Mouse (Mus musculus) c-Kit-positive CD71-positive TER-119-positive erythroid progenitor cells, embryonic 14.5 days (primary cell): ENCODE results near the gene Srsf2.
"Not testable (repeated sequence)": the region's sequence is repeated elsewhere in the genome, so short reads cannot be mapped to it uniquely, and the experiment has no call there.

Experiments
- DNase-seq: peaks from one replicate; pipeline ENCODE4 v3.0.0-alpha.2; 2013; ENCODE audit warnings: low spot score

The Srsf2 gene

DNA sequence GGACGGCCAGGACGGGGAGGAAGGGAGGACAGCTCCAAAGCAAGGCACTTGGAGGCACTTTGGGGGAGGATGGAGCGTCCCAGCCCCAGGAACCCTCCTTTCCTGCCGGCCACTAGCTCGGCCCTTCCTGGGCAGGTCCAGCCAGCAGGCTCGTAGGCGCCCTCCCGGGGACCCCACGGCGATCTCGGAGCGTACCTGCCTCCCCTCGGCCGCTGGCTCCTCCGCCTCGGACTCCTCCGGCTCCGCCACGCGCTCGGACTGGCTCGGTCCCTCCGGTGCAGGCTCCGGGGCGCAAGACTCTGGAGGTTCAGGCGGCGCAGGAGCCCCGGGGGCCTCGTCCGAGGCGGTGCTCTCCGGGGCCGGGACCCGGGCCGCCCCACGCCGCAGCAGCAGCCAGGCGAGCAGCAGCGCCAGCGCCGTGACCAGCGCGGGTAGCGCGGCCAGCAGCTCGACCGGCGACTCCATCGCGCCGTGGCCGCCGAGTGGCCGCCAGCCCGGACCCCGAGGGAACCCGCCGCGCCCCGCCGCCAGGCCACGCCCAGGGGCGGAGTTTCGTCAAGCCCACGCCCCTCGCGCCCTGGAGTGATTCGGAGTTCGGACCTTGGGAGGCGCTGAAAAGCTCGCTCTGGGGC lies 25.2 kb downstream of the Srsf2 start, which contains the start of gene Mxra7:
Gene Mxra7, minus strand, starts transcription at position 513 of the 632 bp plus-strand sequence.
- DNase-seq = no peak

DNA sequence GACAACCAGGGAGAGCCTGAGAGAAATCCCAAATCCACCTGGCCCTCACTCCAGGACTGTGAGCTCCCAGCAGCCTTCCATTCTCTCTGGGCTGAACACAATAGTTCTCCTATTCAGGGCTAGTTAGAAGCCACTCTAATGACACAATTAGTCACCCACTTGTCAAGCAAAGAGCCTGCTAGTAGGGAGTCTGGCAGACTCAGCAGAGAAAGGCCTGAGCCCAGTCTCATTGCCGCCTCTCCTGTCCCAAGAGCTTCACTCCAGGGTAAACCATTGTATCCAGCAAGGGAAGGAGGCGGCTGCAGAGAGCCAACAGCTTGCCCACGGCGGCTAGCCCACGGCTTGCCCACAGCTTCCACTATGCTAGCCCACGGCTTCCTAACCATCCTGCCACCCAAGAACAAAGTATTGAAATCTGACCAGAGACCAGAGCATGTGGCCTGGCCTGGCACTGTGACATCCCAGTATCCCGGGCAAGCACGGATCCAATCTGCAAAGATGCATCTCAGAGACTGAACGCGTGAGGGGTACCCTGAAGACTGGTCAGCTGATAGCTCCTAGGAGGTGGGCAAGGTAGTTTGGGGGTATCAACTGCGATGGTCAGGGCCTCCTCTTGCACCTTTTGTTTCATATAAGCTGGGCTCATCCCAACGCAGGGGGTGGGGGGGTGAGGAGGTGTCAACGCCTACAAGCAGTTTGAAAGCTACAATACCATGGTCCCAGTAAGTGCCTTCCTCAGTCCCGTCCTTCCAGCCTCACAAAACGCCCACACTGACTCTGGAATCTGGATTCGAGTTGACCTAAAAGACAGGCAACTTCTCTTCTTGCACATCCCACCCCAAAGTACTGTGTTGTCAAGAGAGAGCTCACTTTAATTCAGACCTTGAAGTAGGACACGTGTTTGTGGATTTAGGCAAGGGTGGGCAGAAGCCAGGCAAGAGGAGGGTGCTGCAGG lies 26.1 kb downstream of the Srsf2 start:
- DNase-seq = no peak

DNA sequence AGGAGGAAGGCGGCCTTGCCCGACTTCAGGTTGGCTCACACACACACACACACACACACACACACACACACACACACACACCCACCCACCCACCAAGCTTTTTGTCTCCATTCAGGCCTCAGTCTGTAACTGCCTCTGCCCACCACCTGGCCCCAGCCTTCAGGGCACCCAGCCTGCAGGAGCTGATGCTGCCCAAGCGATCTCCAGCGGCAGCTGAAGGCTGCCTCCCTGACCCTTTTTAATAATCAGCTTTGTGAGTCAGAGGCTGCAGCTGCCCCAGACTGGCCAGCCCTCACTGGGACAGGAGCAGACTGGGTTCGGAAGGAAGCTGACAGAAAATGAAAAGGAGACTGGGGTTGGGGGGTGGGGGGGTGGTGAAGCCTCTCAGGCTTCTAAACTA lies 27.7 kb downstream of the Srsf2 start:
- no peak for DNase-seq

DNA sequence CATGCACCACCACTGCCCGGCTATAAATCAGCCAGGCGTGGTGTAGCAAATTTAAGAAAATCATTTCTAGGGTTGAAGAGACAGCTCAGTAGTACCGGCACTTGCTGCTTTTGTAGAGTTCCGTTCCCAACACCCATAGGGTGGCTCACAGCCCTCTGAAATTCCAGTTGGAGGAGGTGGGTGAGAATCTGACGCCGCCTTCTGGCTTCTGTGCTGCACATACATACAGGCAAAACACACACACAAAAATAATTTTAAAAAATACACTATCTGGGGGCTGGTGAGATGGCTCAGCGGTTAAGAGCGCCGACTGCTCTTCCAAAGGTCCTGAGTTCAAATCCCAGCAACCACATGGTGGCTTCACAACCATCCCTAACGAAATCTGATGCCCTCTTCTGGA lies 29.0 kb downstream of the Srsf2 start:
- DNase-seq = not testable (repeated sequence)

DNA sequence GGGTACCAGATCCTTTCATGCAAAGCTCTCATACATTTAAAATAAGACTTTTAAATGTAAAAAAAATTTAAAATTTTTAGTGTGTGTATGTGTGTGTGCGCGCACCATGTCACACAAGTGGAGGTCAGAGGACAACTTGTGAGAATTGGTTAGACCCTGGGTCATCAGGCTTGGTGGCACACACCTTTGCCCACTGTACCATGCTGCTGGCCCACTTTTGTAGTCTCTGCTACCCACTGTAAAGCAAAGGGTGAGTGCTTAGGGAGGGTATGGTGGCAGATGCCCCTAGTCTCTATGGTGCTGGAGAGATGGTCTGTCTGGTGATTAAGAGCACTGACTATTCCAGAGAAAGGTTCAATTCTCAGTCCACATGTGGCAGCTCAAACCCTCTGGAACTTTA lies 29.6 kb downstream of the Srsf2 start:
- DNase-seq = no peak

DNA sequence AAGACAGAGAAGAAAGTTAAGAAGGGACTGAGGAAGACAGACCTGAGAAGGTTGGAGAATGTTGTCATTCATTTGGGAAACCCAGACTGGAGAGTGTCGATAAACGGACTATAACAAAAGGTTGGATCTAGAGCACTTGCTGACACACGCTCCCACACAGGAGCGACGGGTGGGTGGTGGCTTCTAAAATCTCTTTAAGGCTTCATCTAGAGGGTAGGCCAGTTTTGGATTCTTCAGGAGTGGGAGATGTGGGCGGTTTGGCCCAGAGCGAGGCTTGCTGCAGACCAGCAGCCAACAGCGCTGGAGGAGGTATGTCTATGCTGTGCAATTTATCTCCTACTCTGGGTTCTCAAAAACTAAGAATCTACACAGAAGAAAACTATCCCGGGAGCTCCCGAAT lies 30.3 kb downstream of the Srsf2 start:
- no peak for DNase-seq

DNA sequence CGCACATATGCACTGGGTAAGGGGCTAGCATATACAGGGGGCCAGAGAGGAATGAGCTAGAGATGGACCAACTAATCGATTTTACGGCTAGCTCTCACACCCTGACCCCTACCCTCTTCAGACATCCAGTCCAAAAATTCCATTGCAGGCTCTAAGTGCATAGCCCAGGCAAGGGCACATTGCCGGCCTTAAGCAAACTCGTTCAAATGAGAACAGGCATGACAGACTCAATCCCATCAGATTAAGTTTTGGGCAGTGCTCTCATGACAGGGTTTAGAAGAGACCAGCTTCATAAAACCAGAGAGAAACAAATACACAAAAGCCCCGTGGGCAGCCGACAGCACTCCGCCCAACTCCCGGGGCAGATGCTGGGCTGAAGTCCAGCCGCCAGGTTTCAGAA lies 30.7 kb downstream of the Srsf2 start:
- DNase-seq = no peak

DNA sequence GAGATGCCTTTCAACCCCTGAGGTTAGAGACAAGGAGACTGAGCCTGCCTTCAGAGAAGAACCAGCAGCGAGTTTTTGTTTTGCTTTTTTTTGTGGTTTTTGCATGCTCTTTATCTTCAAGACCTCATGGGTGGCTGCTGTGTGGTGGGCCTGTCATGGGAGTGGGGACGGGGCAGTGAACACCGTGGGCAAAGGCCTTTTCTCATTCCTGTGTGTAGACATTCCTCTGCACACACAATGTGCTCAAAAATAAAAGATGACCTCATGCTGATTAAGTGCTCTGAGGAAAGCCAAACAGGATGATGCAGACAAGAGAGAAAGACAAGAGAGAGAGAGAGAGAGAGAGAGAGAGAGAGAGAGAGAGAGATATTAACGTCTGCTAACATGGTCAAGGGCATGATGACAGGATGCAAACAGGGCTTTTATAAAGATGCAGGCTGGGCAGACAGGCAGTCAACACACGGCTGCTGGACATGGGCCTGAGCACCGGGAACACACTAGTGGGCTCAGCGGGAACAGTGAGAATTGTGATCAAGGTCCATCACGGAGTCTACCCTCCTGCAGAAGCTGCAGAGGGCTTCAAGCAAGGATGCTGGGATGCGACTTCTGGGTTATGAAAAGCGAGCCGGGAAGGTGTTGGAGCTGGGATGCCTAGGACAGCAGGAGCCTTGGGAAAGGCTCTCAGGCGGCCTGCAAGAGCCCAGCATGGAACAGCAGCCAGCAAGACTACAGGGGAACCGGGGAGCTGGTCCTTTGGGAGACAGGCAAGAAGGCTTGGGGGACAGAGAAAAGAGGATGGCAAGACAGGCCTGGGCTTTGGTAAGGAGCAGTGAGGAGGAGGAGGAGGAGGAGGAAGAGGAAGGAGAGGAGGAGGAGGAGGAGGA lies 31.6 kb downstream of the Srsf2 start:
- DNase-seq = no peak

DNA sequence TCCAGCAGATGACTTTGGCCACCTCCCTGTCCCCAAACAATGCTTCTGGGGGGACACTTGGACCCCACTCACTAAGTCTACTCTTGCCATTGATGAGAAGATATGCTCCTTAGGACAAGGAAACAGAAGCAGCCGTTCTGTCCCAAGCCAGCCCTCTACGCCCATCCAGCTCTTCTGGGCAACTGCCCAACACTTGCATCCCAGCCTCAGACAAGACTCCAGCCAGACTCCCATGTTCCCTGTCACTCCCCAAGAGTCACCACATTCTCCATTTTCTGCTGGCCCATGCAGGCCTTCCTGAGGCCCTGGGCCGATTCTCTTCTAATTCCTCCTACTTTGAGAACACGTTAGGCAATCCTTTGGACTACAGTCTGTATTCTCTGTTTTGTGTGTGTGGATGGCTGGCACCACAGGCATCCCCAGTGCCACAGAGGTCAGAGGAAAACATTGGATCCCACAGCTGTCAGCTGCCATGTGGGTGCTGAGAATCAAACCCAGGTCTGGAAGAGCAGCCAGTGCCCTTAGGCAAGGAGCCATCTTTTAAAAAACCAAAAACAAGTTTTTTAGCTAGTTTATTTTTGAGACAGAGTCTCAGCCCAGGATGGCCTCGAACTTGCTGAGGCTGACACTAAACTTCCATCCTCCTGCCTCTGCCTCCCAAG lies 32.8 kb downstream of the Srsf2 start:
- DNase-seq = no peak

DNA sequence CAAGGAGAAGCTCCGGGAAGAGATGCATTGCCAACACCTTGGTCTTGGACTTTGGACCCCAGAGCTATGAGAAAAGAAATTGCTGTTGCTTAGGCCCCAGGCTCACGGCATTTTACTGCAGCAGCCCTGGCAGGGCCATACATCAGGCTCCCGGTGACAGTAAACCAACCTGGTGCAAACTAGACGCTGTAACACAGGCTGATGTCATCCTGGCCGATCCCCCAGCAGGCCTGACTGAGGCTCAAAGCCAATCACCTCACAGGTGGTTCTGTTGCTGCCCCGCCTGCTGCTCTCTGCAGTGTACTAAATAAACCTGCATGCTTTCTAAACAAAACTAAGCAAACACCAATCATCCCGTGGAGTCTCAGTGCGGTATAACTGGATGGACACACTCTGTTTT lies 34.2 kb downstream of the Srsf2 start:
- no peak for DNase-seq

DNA sequence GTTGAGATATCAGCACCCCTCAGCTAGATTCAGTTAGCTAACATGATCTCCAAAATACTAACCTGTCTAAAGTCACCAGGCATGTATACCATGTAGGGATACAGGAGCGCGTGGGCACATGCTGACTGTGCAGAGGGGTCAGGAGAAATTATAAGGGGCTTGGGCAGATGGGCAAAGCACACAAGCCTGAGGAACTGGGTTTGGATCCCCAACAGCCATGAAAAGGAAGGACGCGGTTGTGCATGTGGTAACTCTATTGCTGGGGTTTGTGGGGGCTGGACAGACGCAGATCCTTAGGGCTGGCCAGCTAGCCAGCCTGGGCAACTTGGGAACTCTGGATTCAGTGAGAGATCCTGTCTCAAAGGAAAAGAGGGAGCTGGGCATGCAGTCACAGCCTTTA lies 35.3 kb downstream of the Srsf2 start:
- no peak for DNase-seq

DNA sequence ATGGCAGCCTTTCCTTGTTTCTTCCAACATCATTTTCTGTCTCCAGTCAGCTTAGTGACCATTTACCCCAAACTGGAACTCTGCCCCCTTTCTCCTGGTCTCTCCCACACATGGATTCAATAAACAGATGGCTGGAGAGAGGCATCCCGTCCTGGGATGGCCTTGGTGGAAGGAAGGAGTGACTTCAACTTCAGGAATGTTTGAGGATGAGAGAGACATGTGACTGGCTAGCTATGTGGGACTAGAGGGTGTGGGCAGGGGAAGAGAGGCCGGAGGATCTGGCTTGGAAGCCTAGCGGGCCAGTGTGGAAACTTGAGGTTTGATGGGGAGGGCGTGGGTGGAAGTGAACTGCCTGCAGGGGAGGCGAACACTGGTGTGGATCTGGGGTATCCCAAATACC lies 36.1 kb downstream of the Srsf2 start:
- no peak for DNase-seq

DNA sequence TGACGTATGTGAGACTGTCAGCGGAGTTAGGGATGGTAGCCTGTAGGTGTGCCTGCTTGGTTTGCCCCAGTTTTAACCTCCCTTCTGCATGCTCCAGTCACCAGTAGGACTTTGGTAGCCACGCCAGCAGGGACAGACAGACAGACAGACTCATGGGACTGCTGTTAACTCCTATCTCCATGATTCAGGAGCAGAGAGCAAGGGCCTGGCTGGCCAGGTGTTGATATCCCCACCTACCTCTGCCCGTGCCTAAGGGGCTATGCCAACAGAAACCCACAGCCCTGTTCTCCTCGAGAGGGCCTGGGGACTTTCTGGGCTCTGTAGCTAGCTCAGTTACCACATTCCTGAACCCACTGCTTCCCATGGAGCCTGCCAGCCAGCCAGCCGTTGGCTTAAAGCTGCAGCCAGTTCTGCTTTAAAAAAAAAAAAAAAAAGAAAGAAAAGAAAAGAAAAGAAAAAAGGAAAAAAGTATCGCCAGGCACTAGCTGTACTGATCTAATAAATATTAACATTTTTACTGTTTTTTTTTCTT lies 37.9 kb downstream of the Srsf2 start:
- no peak for DNase-seq

DNA sequence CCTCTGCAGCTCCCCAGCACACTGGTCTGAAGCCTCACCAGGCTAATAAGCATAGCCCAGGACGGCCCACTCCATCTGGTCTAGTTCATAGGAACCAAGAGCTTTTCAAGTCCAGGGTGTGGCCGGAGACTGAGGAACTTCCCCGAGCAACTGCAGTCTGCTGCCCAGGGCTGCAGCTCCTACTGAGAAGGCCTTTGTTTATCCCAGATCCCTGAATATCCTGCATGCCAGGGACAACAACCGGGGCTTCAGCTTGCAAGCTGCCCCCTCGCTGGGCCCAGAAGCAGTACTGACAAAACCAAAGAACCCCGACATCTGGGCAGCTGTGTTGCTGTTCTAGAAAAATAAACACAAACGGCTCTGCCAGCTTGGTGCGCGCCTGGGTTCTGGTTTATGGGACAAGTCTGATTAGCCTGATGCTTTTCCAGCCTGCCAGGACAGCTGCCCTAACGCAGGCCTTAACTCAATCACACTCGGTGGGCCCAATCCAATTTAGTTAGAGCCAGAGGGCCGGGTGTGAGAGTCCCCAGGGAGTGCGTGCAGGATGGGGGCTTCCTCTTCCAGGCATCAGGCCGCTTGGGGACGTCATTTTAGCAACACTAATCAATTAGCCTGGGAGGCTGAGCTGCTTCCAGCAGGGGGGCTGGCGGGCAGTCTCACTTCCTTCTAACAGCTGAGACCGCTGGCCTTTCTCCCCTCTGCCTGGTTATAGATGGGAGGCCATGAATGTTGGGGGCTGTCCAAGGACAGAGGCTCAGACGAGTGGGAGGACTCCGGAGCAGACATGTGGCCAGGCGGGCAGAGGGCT lies 38.6 kb downstream of the Srsf2 start:
- no peak for DNase-seq

DNA sequence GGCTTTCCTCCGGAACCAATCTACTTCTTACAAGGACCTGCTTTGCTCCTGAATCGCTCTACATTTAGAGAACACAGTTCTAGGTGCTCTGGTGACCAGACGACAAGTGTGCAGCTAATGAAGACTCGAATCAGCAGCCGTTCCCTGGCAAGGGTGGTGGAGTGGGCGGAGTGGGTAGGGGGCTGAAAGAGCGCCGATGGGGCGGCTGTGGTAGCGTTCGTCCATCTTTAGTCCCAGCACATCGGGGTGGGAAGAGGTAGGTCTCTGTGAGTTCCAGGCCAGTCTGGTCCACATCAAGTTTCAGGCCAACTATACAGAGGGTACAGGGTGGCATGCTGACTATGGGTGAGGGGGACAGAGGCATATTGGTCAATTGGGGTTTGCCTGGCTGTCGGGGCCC lies 39.3 kb downstream of the Srsf2 start:
- no peak for DNase-seq

DNA sequence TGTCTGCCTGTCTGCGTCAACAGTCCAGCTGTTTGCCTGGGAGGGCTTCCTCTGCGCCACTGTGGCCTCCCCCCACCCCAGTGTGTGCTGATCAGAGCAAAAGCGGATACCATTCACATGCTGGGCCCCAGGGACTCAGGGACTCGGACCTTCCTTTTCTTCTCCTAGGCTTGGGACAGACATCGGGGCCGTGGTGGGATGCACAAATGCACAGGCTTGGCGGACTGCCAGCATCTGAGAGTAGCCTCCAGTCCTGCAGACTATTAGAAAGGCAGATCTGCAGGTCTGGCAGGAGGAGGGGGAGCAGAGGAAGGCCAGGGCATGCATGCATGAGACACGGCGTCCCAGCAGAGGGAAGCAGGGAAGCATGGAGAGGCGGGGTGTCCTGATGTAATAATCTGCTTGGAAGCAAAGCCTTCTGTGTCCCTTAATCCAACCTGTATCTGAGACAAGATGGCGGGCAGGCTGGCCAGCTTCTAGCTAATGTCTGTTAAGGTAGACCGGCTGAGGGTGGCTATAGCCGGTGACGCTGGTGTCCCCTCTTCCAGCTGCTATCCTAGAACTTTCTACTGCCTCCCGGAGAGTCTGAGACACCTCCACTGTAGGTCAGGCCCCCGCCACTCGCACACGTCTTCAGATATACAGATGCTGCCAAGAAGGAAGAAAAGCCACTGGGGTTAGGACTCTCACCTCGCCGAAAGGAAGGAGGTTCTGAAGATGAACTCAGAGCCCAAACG lies 39.9 kb downstream of the Srsf2 start:
- DNase-seq = no peak

DNA sequence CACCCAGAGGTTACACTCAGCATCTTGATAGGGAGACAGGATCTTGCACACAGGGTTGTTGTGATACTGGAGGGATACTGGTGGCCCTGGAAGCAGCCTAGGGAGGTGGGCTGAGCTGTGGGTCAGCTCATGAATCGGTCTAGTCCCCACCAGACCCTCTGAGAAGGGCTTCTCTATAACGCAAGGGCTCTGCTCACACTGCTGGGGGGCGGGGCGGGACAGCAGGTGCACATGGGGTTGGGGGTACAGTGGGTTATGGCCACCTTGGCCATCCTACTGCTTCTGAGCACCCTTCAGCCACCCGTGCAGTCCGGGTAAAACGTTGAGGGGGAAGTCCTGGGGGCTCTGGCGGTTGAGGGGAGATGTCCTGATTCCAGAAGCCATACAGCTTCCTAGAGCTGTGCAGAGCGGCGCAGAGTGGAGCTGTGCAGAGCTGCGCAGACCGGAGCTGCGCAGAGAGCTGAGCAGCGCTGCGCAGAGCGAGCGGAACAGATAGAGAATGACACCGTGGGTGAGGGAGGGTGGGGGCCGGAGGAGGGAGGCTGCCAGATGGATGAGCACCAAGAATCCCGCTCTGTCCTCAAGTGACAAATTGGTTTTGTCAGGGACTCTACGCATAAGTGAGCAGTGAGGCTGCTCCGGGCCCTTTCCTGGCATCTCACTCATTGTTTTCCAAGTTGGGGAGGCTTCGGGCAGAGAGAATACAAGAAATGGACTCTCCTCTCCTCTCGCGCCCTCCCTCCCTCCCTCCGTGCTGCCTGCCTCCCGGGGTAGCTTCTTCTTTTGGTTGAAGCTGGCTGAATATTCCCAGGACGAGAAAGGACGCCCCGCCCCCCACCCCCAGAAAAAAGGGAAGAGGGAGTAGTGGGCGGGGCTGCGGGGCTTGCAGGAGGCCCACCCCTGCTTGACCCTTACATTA lies 41.7 kb downstream of the Srsf2 start:
- no peak for DNase-seq

DNA sequence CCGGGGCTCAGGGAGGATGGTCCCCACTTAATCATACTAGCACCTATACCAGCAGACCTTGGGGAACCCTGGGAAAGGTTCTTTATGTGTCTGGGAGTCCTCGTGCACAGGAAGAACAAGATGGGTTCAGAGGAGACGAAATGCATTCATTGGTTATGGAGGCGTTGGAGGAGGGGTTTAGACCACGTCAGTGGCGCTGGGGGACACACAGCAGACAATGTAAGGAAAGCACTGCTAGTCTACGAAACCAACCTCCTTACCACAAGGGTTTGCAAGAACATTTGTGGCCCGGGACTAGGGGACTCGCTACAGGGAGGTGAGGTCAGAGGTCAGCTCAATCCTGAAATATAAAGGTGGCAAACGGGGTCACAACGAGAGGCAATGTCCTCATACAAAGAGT lies 42.4 kb downstream of the Srsf2 start:
- no peak for DNase-seq

DNA sequence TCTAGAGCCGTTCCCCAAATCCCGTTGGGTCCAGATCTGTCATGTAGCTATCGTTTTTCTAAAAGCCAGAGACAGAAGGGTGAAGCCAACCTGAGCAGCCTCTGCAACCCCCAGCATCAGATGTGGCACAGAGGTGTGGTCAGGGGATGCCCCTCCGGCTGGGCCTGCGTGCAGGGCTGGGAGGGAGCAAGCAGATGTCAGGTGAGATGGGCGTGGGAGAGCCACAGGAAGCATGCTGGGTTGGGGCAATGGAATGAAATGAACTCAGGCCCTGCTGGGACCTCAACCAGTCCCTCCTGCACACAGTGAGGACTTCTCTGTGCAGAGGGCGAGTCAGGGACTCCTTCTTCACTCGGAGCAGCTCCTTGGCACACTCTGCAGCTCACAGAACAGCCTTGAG lies 43.4 kb downstream of the Srsf2 start:
- DNase-seq = no peak
